8 mouse cellular contexts compared by ENCODE assay signal in the genomic region with DNA sequence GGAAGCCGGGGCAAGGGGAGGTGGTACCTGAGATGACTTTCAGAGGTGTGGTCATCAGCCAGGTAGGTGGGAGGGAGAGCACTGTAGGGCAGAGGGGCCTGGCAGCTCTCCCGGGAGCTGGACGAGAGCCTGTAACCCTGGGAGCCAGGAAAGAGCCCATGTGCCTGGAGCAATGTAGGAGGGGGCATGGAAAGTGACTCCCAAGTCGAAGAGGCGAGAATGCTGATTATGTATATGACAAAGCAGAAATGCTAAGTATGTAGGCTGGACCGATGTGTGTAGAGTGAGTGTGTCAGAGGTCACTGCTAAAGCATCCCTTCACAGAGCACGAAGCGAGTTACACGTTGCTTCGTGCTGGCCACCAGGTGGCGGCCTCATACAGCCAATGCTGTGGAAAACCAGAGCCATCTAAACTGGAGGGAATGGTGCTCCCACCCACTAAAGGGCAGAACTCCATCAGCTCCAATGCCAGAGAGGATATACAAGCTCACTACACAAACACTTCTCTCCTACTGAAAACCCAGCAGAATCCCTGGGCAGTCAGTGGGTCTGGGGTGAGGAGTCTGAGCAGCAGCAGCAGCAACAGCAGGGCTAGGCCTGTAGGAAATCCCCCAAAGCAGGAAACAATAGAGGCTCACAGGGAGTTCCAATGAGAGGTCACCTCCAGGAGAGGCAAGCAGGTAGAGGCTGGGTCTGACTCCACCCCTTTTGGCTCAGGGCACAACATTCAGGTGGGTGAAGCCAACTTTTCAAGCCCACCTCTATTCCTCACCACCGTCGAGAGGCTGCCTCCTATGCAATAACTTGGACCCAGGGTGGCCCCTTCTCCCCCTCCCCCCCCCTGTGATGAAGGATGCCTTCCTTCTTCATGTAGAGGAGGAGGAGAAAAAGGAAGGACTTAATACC.
DNase-seq lines count a peak whose midpoint lies in the region; ATAC-seq and TF ChIP-seq lines count a peak whose summit lies in the region.

No protein-coding gene starts in this region.

- 23% methylated on average over 13 of the region's 13 CpGs for WGBS in intestine, postnatal 0 days
- WGBS in liver, embryonic 13.5 days (ENCODE audit: insufficient replicate concordance): 39% methylated on average over 13 of the region's 13 CpGs
- 18% methylated on average over 13 of the region's 13 CpGs for WGBS in stomach, embryonic 16.5 days

- H3K36me3 ChIP-seq in intestine, postnatal 0 days (ENCODE audit: control insufficient read depth, insufficient read depth): no peaks in the 10 kb centered on the region
- H3K36me3 ChIP-seq in liver, embryonic 13.5 days: 0 out of 2 replicates have a peak, but pooled peaks cover 3% of the 10 kb centered on the region
- H3K36me3 ChIP-seq in stomach, embryonic 16.5 days (ENCODE audit: control insufficient read depth, insufficient read depth, low read length): no peaks in the 10 kb centered on the region

- H3K4me1 ChIP-seq in intestine, postnatal 0 days (replicated peaks; ENCODE audit: control insufficient read depth, insufficient read depth, low read length): peaks cover 17% of the 10 kb centered on the region; the same call in 1 of the 2 replicates
- peaks cover 29% of the 10 kb centered on the region for H3K4me1 ChIP-seq in liver, embryonic 13.5 days (replicated peaks)
- peaks cover 44% of the 10 kb centered on the region for H3K4me1 ChIP-seq in stomach, embryonic 16.5 days (ENCODE audit: control insufficient read depth, insufficient read depth, low read length)

- no peak overlapping the region for H3K9ac ChIP-seq in intestine, postnatal 0 days (ENCODE audit: low read depth, low read length)
- no peak overlapping the region for H3K9ac ChIP-seq in liver, embryonic 13.5 days
- no peak overlapping the region for H3K9ac ChIP-seq in stomach, embryonic 16.5 days (ENCODE audit: low read length)

- H3K4me2 ChIP-seq in intestine, postnatal 0 days (replicated peaks; ENCODE audit: low read depth): no peak overlapping the region
- no peak overlapping the region for H3K4me2 ChIP-seq in liver, embryonic 13.5 days
- 0 out of 2 replicates have a peak overlapping the region, but pooled peaks have one; percentile 26 for H3K4me2 ChIP-seq in stomach, embryonic 16.5 days (ENCODE audit: low read depth, low read length)

- peak; percentile 31 for ATAC-seq in intestine, postnatal 0 days
- ATAC-seq in liver, embryonic 13.5 days (ENCODE audit: low read depth): 0 out of 2 replicates have a peak, but pooled peaks have one; percentile 47
- peak; percentile 73 for ATAC-seq in stomach, embryonic 16.5 days (ENCODE audit: insufficient read depth, low FRiP score)

- H3K4me3 ChIP-seq in intestine, postnatal 0 days (ENCODE audit: low read depth, low read length): no peak overlapping the region
- no peak overlapping the region for H3K4me3 ChIP-seq in liver, embryonic 13.5 days (replicated peaks)
- no peak overlapping the region for H3K4me3 ChIP-seq in stomach, embryonic 16.5 days (replicated peaks; ENCODE audit: low read length)

- H3K27ac ChIP-seq in intestine, postnatal 0 days (ENCODE audit: low read depth, low read length): no peak overlapping the region
- no peak overlapping the region for H3K27ac ChIP-seq in liver, embryonic 13.5 days
- peak overlapping the region; percentile 40 for H3K27ac ChIP-seq in stomach, embryonic 16.5 days (ENCODE audit: low read length)

- peak; percentile 99 for TF ChIP-seq CTCF in intestine, postnatal 0 days (IDR thresholded peaks at IDR 0.05; ENCODE audit: low read depth)

- no peaks in the 10 kb centered on the region for H3K27me3 ChIP-seq in intestine, postnatal 0 days (replicated peaks; ENCODE audit: control insufficient read depth, insufficient read depth, low read length)
- H3K27me3 ChIP-seq in liver, embryonic 13.5 days: no peaks in the 10 kb centered on the region
- no peaks in the 10 kb centered on the region for H3K27me3 ChIP-seq in stomach, embryonic 16.5 days (ENCODE audit: control insufficient read depth, insufficient read depth, low read length)

- peak; percentile 80 for DNase-seq in 416B (ENCODE audit: low read depth)
- DNase-seq in T-cell, adult 2 months (ENCODE audit: low spot score): peak; percentile 39
- peak; percentile 91 for DNase-seq in embryo, embryonic 10 days (ENCODE audit: low spot score)
- DNase-seq in gastrocnemius, postnatal 4 days (ENCODE audit: low spot score in 2 of 2): peak; percentile 54 to 78
- peak; percentile 36 for DNase-seq in liver, embryonic 13.5 days
- peak; percentile 78 for DNase-seq in neural tube, embryonic 10.5 days (ENCODE audit: extremely low spot score, low spot score)

- no peaks in the 10 kb centered on the region for H3K9me3 ChIP-seq in intestine, postnatal 0 days (ENCODE audit: control insufficient read depth)
- no peaks in the 10 kb centered on the region for H3K9me3 ChIP-seq in liver, embryonic 13.5 days (replicated peaks)
- no peaks in the 10 kb centered on the region for H3K9me3 ChIP-seq in stomach, embryonic 16.5 days (replicated peaks; ENCODE audit: control insufficient read depth, low read length)

Comparison
In these comparisons a context has a peak if more than half of its experiments do, and no peak if none do; other contexts are left out.
1. DNase-seq: peak in every context shown above with its lines; median percentile 91 in embryo, embryonic 10 days; 80 in 416B; 78 in neural tube, embryonic 10.5 days; 66 in gastrocnemius, postnatal 4 days; 39 in T-cell, adult 2 months; 36 in liver, embryonic 13.5 days.